Mouse (Mus musculus): ENCODE results near the gene Cd79a. TPM values are rescaled to one million over a fixed set of nuclear protein-coding genes. Genes with fewer than 3 reads are reported as not detected.
A peak's percentile ranks its signal among the peaks of the same experiment; 100 is the strongest.

Gene Cd79a
- total RNA-seq, 1 experiment, result 1.3 TPM

- H3K4me3 ChIP-seq (ENCODE audit: insufficient read depth in 1 of 2, low read depth in 1 of 2, low read length in 2 of 2, poor library complexity in 1 of 2, severe bottlenecking in 1 of 2), result peak overlapping the region; percentile 70 to 98; a peak in 3 of 4 replicates
Measured at GRCm38 (mm10) chr7:24887096-24887495, 10.1 kb upstream of the Cd79a start.

GRCm38 (mm10) chr7:24889431-24890220, 7.6 kb upstream of the Cd79a start:
- Histone ChIP-seq H3K4me3 (ENCODE audit: insufficient read depth in 1 of 2, low read depth in 1 of 2, low read length in 2 of 2, poor library complexity in 1 of 2, severe bottlenecking in 1 of 2) (no peak overlapping the region), H3K9me3 (ENCODE audit: control insufficient read depth, insufficient read depth, low read depth, low read length) (no peaks in the 10 kb centered on the region), H3K27ac (ENCODE audit: insufficient read depth, low read depth, low read length, poor library complexity, severe bottlenecking) (0 out of 2 replicates have a peak overlapping the region, but pooled peaks have one; percentile 8), H3K36me3 (ENCODE audit: control insufficient read depth, insufficient read depth, low read length, poor library complexity, severe bottlenecking) (peaks cover 59% of the 10 kb centered on the region), H3K4me1 (ENCODE audit: control insufficient read depth in 2 of 2, insufficient read depth in 2 of 2, low read length in 2 of 2, poor library complexity in 1 of 2) (peaks cover 0 to 12% of the 10 kb centered on the region in 2 experiments; a peak in 2 of 4 replicates), H3K9ac (ENCODE audit: insufficient read depth, low read depth, low read length, poor library complexity, severe bottlenecking) (no peak overlapping the region)
- DNase-seq (ENCODE audit: low read depth, low spot score), result no peak
- in situ Hi-C loops (cut with MboI; ENCODE audit: low sequenced_read_pairs in 2 of 2, unreplicated experiment in 2 of 2), result no loop called here
- no peak for TF ChIP-seq ZC3H11A (IDR thresholded peaks at IDR 0.05; ENCODE audit: borderline replicate concordance, low read depth, low read length)
- no peak for TF ChIP-seq HCFC1 (IDR thresholded peaks at IDR 0.05; ENCODE audit: borderline replicate concordance, insufficient read depth, low read length)
- 0 out of 2 replicates have a peak, but pooled peaks have one; percentile 3 for TF ChIP-seq CHD2 (IDR thresholded peaks at IDR 0.05; ENCODE audit: low read depth, low read length)
- TF ChIP-seq MAFK (IDR thresholded peaks at IDR 0.05; ENCODE audit: insufficient read depth, low read depth, low read length), result no peak
- no peak for TF ChIP-seq ZNF384 (IDR thresholded peaks at IDR 0.05; ENCODE audit: low read depth, low read length)

More at GRCm38 (mm10) chr7:24887096-24887495, 10.1 kb upstream of the Cd79a start:
- no peak for DNase-seq (ENCODE audit: low read depth, low spot score)
- peaks cover 59% of the 10 kb centered on the region for H3K36me3 ChIP-seq (ENCODE audit: control insufficient read depth, insufficient read depth, low read length, poor library complexity, severe bottlenecking)
- no peak for TF ChIP-seq ZC3H11A (IDR thresholded peaks at IDR 0.05; ENCODE audit: borderline replicate concordance, low read depth, low read length)
- no peak for TF ChIP-seq CHD2 (IDR thresholded peaks at IDR 0.05; ENCODE audit: low read depth, low read length)
- no peak for TF ChIP-seq HCFC1 (IDR thresholded peaks at IDR 0.05; ENCODE audit: borderline replicate concordance, insufficient read depth, low read length)
- no peak for TF ChIP-seq ZNF384 (IDR thresholded peaks at IDR 0.05; ENCODE audit: low read depth, low read length)
- TF ChIP-seq MAFK (IDR thresholded peaks at IDR 0.05; ENCODE audit: insufficient read depth, low read depth, low read length), result no peak
- in situ Hi-C loops (cut with MboI; ENCODE audit: low sequenced_read_pairs in 2 of 2, unreplicated experiment in 2 of 2), result no loop called here
- H3K9ac ChIP-seq (ENCODE audit: insufficient read depth, low read depth, low read length, poor library complexity, severe bottlenecking), result peak overlapping the region; percentile 100
- H3K4me1 ChIP-seq (ENCODE audit: control insufficient read depth in 2 of 2, insufficient read depth in 2 of 2, low read length in 2 of 2, poor library complexity in 1 of 2), result peaks cover 0 to 15% of the 10 kb centered on the region in 2 experiments; a peak in 2 of 4 replicates
- H3K27ac ChIP-seq (ENCODE audit: insufficient read depth, low read depth, low read length, poor library complexity, severe bottlenecking), result peak overlapping the region; percentile 63; the same call in 1 of the 2 replicates
- H3K9me3 ChIP-seq (ENCODE audit: control insufficient read depth, insufficient read depth, low read depth, low read length), result no peaks in the 10 kb centered on the region

- TF ChIP-seq HCFC1 (IDR thresholded peaks at IDR 0.05; ENCODE audit: borderline replicate concordance, insufficient read depth, low read length) (peak; percentile 57; the same call in 1 of the 2 replicates), CHD2 (IDR thresholded peaks at IDR 0.05; ENCODE audit: low read depth, low read length) (no peak), MAFK (IDR thresholded peaks at IDR 0.05; ENCODE audit: insufficient read depth, low read depth, low read length) (peak; percentile 50; the same call in 1 of the 2 replicates)
- in situ Hi-C loops (cut with MboI; ENCODE audit: low sequenced_read_pairs in 2 of 2, unreplicated experiment in 2 of 2), result no loop called here
- no peak overlapping the region for H3K4me3 ChIP-seq (ENCODE audit: insufficient read depth in 1 of 2, low read depth in 1 of 2, low read length in 2 of 2, poor library complexity in 1 of 2, severe bottlenecking in 1 of 2)
- no peaks in the 10 kb centered on the region for H3K9me3 ChIP-seq (ENCODE audit: control insufficient read depth, insufficient read depth, low read depth, low read length)
- H3K4me1 ChIP-seq (ENCODE audit: control insufficient read depth in 2 of 2, insufficient read depth in 2 of 2, low read length in 2 of 2, poor library complexity in 1 of 2), result peaks cover 0 to 12% of the 10 kb centered on the region in 2 experiments; a peak in 2 of 4 replicates
- H3K9ac ChIP-seq (ENCODE audit: insufficient read depth, low read depth, low read length, poor library complexity, severe bottlenecking), result no peak overlapping the region
- DNase-seq (ENCODE audit: low read depth, low spot score), result peak; percentile 85
- 0 out of 2 replicates have a peak overlapping the region, but pooled peaks have one; percentile 8 for H3K27ac ChIP-seq (ENCODE audit: insufficient read depth, low read depth, low read length, poor library complexity, severe bottlenecking)
- peaks cover 50% of the 10 kb centered on the region for H3K36me3 ChIP-seq (ENCODE audit: control insufficient read depth, insufficient read depth, low read length, poor library complexity, severe bottlenecking)
Measured at GRCm38 (mm10) chr7:24890281-24891216, 6.6 kb upstream of the Cd79a start.

All from ES-E14 (cell line).